ENCODE assay signal across 8 mouse cellular contexts in the genomic region with DNA sequence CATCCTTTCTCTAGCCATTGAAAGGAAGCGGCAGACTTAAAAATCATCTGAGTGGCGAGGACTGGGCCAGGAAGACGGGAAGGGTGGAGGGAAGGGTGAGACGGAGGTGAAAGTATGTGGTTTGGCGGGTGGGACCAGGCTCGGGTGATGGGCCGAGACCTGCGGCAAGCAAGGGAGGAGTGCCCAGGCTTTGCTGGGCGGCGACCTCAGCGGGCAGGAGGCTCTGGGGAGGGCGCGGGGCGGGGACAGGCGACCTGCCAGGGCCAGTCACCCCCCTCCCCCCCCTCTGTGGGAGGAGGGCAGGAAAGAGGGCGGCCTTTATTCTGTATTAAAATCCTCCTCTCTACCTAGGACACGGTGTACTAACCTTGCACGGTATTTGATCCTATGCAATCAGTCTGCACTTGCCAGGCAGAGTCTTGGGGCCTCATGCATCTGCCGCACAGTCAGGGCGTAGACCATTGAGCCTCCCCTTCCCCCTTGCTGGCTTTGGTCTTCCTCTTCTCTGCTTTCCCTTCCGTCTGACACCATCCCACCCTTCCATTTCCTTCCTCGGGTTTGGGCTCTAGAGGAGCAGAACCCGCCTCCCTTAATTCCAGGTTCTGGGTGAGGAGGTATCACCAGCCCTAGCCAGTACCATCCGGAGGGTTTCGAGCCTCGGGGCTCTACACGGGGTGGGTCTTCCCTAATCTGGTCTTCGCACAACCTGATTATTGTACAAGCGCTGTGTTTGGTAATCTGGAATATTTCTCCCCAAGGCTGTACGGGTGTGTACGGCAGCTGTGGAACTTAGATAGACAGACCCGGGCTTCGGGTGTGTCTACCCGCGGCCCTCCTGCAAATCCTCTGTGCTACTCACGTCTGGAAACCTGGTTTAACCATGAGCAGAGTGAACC. TPM values are rescaled to one million over a fixed set of nuclear protein-coding genes. Genes with fewer than 3 reads are reported as not detected.
DNase-seq lines count a peak whose midpoint lies in the region; ATAC-seq and TF ChIP-seq lines count a peak whose summit lies in the region.

No protein-coding gene starts in this region.

- WGBS in hindbrain, embryonic 16.5 days, result 25% methylated on average over 35 of the region's 36 CpGs
- WGBS in liver, embryonic 13.5 days (ENCODE audit: insufficient replicate concordance), result 1% methylated on average over 34 of the region's 36 CpGs

- H3K9me3 ChIP-seq in hindbrain, embryonic 16.5 days (ENCODE audit: control insufficient read depth, low read length), result no peaks in the 10 kb centered on the region
- no peaks in the 10 kb centered on the region for H3K9me3 ChIP-seq in liver, embryonic 13.5 days (replicated peaks)

- H3K36me3 ChIP-seq in hindbrain, embryonic 16.5 days (ENCODE audit: control insufficient read depth, insufficient read depth, low read length), result no peaks in the 10 kb centered on the region
- no peaks in the 10 kb centered on the region for H3K36me3 ChIP-seq in liver, embryonic 13.5 days

- H3K9ac ChIP-seq in hindbrain, embryonic 16.5 days (ENCODE audit: low read depth, low read length), result peak overlapping the region; percentile 59
- H3K9ac ChIP-seq in liver, embryonic 13.5 days, result peak overlapping the region; percentile 84

- no peak for DNase-seq in layer of hippocampus, adult 2 months (ENCODE audit: low spot score in 2 of 2)
- DNase-seq in layer of hippocampus, adult 8-10 months (ENCODE audit: low spot score in 2 of 2), result no peak
- peak; percentile 20 for DNase-seq in cerebellum, adult 9-11 months
- DNase-seq in gastrocnemius, adult 8-10 months (ENCODE audit: low spot score in 2 of 2), result peak; percentile 75 to 82
- peak; percentile 89 for DNase-seq in liver, embryonic 13.5 days
- DNase-seq in natural killer cell, adult 2 months (ENCODE audit: low spot score in 2 of 2), result peak; percentile 77 to 81
- DNase-seq in thymus, adult 18-20 months, result peak; percentile 67 to 75

- peak overlapping the region; percentile 80 for H3K4me2 ChIP-seq in hindbrain, embryonic 16.5 days (ENCODE audit: low read length)
- H3K4me2 ChIP-seq in liver, embryonic 13.5 days, result peak overlapping the region; percentile 87

- no peak for TF ChIP-seq CTCF in layer of hippocampus, adult 2 months (conservative IDR thresholded peaks at IDR 0.05)

- H3K27ac ChIP-seq in layer of hippocampus, adult 2 months, result peak overlapping the region; percentile 60
- no peak overlapping the region for H3K27ac ChIP-seq in hindbrain, embryonic 16.5 days (ENCODE audit: low read depth, low read length)
- H3K27ac ChIP-seq in liver, embryonic 13.5 days, result peak overlapping the region; percentile 100

- H3K4me1 ChIP-seq in hindbrain, embryonic 16.5 days (ENCODE audit: control insufficient read depth, insufficient read depth, low read depth, low read length), result peaks cover 12% of the 10 kb centered on the region
- peaks cover 93% of the 10 kb centered on the region for H3K4me1 ChIP-seq in liver, embryonic 13.5 days (replicated peaks)

- no peaks in the 10 kb centered on the region for H3K27me3 ChIP-seq in hindbrain, embryonic 16.5 days (replicated peaks; ENCODE audit: control insufficient read depth, insufficient read depth, low read length)
- no peaks in the 10 kb centered on the region for H3K27me3 ChIP-seq in liver, embryonic 13.5 days

- peak; percentile 76 for ATAC-seq in hindbrain, embryonic 16.5 days
- ATAC-seq in liver, embryonic 13.5 days (ENCODE audit: low read depth), result peak; percentile 90

- H3K4me3 ChIP-seq in layer of hippocampus, adult 2 months, result peak overlapping the region; percentile 49
- H3K4me3 ChIP-seq in hindbrain, embryonic 16.5 days (ENCODE audit: low read length), result peak overlapping the region; percentile 39
- peak overlapping the region; percentile 60 for H3K4me3 ChIP-seq in liver, embryonic 13.5 days (replicated peaks)

RNA-seq across cellular contexts. Expression of gene Wdr26, which starts 45.1 kb away (rescaled TPM):
- 100 to 1,000 TPM; 104 to 117 TPM for total RNA-seq in layer of hippocampus, adult 2 months (2021)
- 100 to 1,000 TPM; 109 to 123 (median 113) TPM for total RNA-seq in layer of hippocampus, adult 8-10 months (2022)
- 100 to 1,000 TPM in 1 of 4 experiments, 10 to 100 TPM in 3; 91.5 to 100 (median 92.8) TPM for total RNA-seq in gastrocnemius, adult 8-10 months (2022)
- polyA plus RNA-seq in hindbrain, embryonic 16.5 days (2015; fragmentation: Nextera tagmentation; extraction: Ambion mirVana), result 29.5 and 30.0 TPM in 2 replicates
- polyA plus RNA-seq in liver, embryonic 13.5 days (2015; fragmentation: Nextera tagmentation; extraction: Ambion mirVana), result 55.6 and 62.5 TPM in 2 replicates

Comparison
In these comparisons a context has a peak if more than half of its experiments do, and no peak if none do; other contexts are left out.
1. DNase-seq: peak in cerebellum, adult 9-11 months (single experiment), gastrocnemius, adult 8-10 months (2 of 2), liver, embryonic 13.5 days (single experiment), natural killer cell, adult 2 months (2 of 2) and thymus, adult 18-20 months (2 of 2); none in layer of hippocampus, adult 2 months (0 of 2) and layer of hippocampus, adult 8-10 months (0 of 2).
2. Peak in every context shown above with its lines, with median percentiles within 50 percentile points of each other: H3K4me3 ChIP-seq.